Mouse (Mus musculus) neural tube, embryonic 11.5 days (tissue): ENCODE data around the gene 1500009L16Rik. TPM values are rescaled to one million over a fixed set of nuclear protein-coding genes. Genes with fewer than 3 reads are reported as not detected.

Source experiments
- ATAC-seq: fragments of 200-750 bp; cut with Nextera tagmentation; 2 replicates; pipeline ENCODE4 v1.8.0; 2017; ENCODE audit warnings: moderate number of reproducible peaks, mild to moderate bottlenecking, moderate TSS enrichment, moderate library complexity; ENCODE audit not compliant: insufficient read depth, low FRiP score, low TSS enrichment
- DNase-seq: peaks from one replicate; pipeline ENCODE4 v3.0.0-alpha.2; 2015; ENCODE audit warnings: low spot score
- H3K27ac ChIP-seq: fragments of 300-500 bp; sonication (generic); 2 replicates; pipeline ENCODE4 v1.5.1; 2014; ENCODE audit warnings: low read depth, mild to moderate bottlenecking, low read length
- H3K27me3 ChIP-seq: fragments of 300-500 bp; sonication (generic); 2 replicates; pipeline ENCODE4 v1.6.1; 2014; ENCODE audit warnings: mild to moderate bottlenecking, low read length, mixed read lengths; ENCODE audit not compliant: control insufficient read depth, insufficient read depth
- H3K36me3 ChIP-seq: fragments of 300-500 bp; sonication (generic); 2 replicates; pipeline ENCODE4 v1.6.1; 2014; ENCODE audit warnings: mild to moderate bottlenecking, low read length, moderate library complexity, mixed read lengths; ENCODE audit not compliant: control insufficient read depth, insufficient read depth
- H3K4me1 ChIP-seq: fragments of 300-500 bp; sonication (generic); 2 replicates; pipeline ENCODE4 v1.6.1; 2014; ENCODE audit warnings: low read length, mixed read lengths; ENCODE audit not compliant: control insufficient read depth, insufficient read depth
- H3K4me2 ChIP-seq: fragments of 300-500 bp; sonication (generic); 2 replicates; pipeline ENCODE4 v1.6.1; 2014; ENCODE audit warnings: low read depth, mild to moderate bottlenecking, moderate library complexity
- H3K4me3 ChIP-seq: fragments of 300-500 bp; sonication (generic); 2 replicates; pipeline ENCODE4 v1.5.1; 2014; ENCODE audit warnings: low read depth, low read length
- H3K9ac ChIP-seq: fragments of 300-500 bp; sonication (generic); 2 replicates; pipeline ENCODE4 v1.6.1; 2014; ENCODE audit warnings: mild to moderate bottlenecking, low read length
- H3K9me3 ChIP-seq: fragments of 300-500 bp; sonication (generic); 2 replicates; pipeline ENCODE4 v1.6.1; 2016; ENCODE audit warnings: low read length; ENCODE audit not compliant: control insufficient read depth
- WGBS: fragments of 180-500 bp; shearing (Covaris S2); extraction: QIAGEN DNeasy Blood & Tissue Kit; methylation state at CpG from one replicate; pipeline ENCODE4 v1.1.7; 2014; 5-methylcytosine and 5-hydroxymethylcytosine counted together
- polyA plus RNA-seq: library from polyadenylated mRNA; unstranded; fragments of >200 nt; fragmentation: Nextera tagmentation; extraction: Ambion mirVana; gene quantifications from 2 replicates; pipeline ENCODE4 v1.2.1, GENCODE M21; 2014

1500009L16Rik gene
- polyA plus RNA-seq, 1 experiment from 2014 or later = 39.4 TPM

GRCm38 (mm10) chr10:83807251-83807650 is 84.6 kb downstream of the 1500009L16Rik start:
- no peak overlapping the region for H3K4me2 ChIP-seq
- no peaks in the 10 kb centered on the region for H3K4me1 ChIP-seq
- no peak overlapping the region for H3K4me3 ChIP-seq
- H3K9me3 ChIP-seq = no peaks in the 10 kb centered on the region
- H3K27ac ChIP-seq = no peak overlapping the region
- H3K9ac ChIP-seq = no peak overlapping the region
- no peaks in the 10 kb centered on the region for H3K27me3 ChIP-seq
- ATAC-seq = no peak
- DNase-seq = no peak
- 86% methylated on average over 8 of the region's 8 CpGs for WGBS
- no peaks in the 10 kb centered on the region for H3K36me3 ChIP-seq

Other genes starting within 250 kb of the 1500009L16Rik start
- 6.7 and 8.6 TPM in 2 replicates for gene Aldh1l2, start 188.7 kb upstream of the 1500009L16Rik start, polyA plus RNA-seq
- gene Washc4, start 179.1 kb upstream of the 1500009L16Rik start, polyA plus RNA-seq = 40.1 and 41.1 TPM in 2 replicates
- gene Appl2, start 74.1 kb upstream of the 1500009L16Rik start, polyA plus RNA-seq = 31.0 and 37.8 TPM in 2 replicates